Mouse (Mus musculus): ENCODE results near the gene Gimap3.

GRCm38 (mm10) chr6:48804346-48804745 lies 33.7 kb upstream of the Gimap3 start:
- TF ChIP-seq POLR2A (IDR thresholded peaks at IDR 0.05; ENCODE audit: extremely low read depth, insufficient read depth, low read length) (no peak), CTCF (IDR thresholded peaks at IDR 0.05; ENCODE audit: extremely low read depth, insufficient read depth, low read length) (no peak)

Measured in cortical plate, adult 2 months (tissue).